In the genomic region with DNA sequence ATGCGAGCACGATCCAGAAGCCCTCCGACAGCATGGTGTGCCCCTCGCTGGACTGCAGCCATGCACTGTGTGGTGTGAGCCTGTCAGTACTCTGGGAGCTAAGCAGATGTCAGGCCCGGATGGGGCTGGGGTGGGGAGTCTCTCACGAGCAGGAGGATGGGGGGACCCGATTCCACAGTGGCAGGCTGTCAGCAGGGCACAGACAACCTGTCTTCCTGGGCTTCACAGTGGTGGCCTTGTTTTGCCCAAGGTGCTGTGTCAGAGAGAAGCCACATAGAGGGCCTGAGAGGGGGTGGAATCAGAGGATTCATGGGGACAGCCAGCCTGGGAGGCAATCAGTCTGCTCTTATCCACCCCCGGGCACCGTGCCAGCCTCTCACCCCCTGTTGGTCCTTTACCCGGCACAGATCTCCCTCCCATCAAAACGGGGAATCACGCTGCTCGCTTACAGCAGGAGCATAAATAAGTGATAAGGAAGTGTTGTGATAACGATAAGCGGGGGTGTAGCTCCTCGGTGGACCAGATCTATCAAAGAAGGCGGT, we compare ENCODE assay signal across 8 mouse cellular contexts. TPM values are rescaled to one million over a fixed set of nuclear protein-coding genes. Genes with fewer than 3 reads are reported as not detected.
A peak's percentile ranks its signal among the peaks of the same experiment; 100 is the strongest.
DNase-seq lines count a peak whose midpoint lies in the region; ATAC-seq and TF ChIP-seq lines count a peak whose summit lies in the region.

No protein-coding gene starts in this region.

- H3K9me3 ChIP-seq in neural tube, embryonic 12.5 days = no peaks in the 10 kb centered on the region
- no peaks in the 10 kb centered on the region for H3K9me3 ChIP-seq in hindbrain, embryonic 14.5 days (ENCODE audit: control insufficient read depth, low read length)

- no peak overlapping the region for H3K9ac ChIP-seq in neural tube, embryonic 12.5 days
- no peak overlapping the region for H3K9ac ChIP-seq in hindbrain, embryonic 14.5 days

- TF ChIP-seq CTCF in thymus, adult 2 months (IDR thresholded peaks at IDR 0.05; ENCODE audit: borderline replicate concordance, control insufficient read depth, extremely low read depth, insufficient read depth, low read length, poor library complexity) = no peak

- H3K4me2 ChIP-seq in neural tube, embryonic 12.5 days (replicated peaks) = no peak overlapping the region
- peak overlapping the region; percentile 26 for H3K4me2 ChIP-seq in hindbrain, embryonic 14.5 days (replicated peaks)

- peaks cover 41% of the 10 kb centered on the region for H3K4me1 ChIP-seq in neural tube, embryonic 12.5 days
- H3K4me1 ChIP-seq in hindbrain, embryonic 14.5 days (replicated peaks; ENCODE audit: control insufficient read depth, insufficient read depth, low read length) = peaks cover 29% of the 10 kb centered on the region
- no peaks in the 10 kb centered on the region for H3K4me1 ChIP-seq in thymus, adult 2 months (replicated peaks; ENCODE audit: control insufficient read depth, insufficient read depth, low read length)

- ATAC-seq in neural tube, embryonic 12.5 days (ENCODE audit: low FRiP score, low read depth) = peak; percentile 59
- ATAC-seq in hindbrain, embryonic 14.5 days (ENCODE audit: low FRiP score) = peak; percentile 84

- DNase-seq in gastrocnemius, postnatal 10 days = peak; percentile 30
- DNase-seq in gastrocnemius, adult 18-20 months (ENCODE audit: low spot score) = no peak
- DNase-seq in neural tube, embryonic 10.5 days (ENCODE audit: extremely low spot score, low spot score) = no peak
- peak; percentile 49 for DNase-seq in hindbrain, embryonic 14.5 days (ENCODE audit: low spot score)
- peak; percentile 80 for DNase-seq in right cerebral cortex, postnatal 4 days
- DNase-seq in thymus, postnatal 14 days = no peak
- no peak for DNase-seq in thymus, adult 2 months

- 60% methylated on average over 17 of the region's 17 CpGs for WGBS in neural tube, embryonic 12.5 days
- WGBS in hindbrain, embryonic 14.5 days = 40% methylated on average over 17 of the region's 17 CpGs
- WGBS in thymus, adult 2 months = 95% methylated on average over 17 of the region's 17 CpGs

- no peaks in the 10 kb centered on the region for H3K36me3 ChIP-seq in neural tube, embryonic 12.5 days
- H3K36me3 ChIP-seq in hindbrain, embryonic 14.5 days (replicated peaks; ENCODE audit: control insufficient read depth, insufficient read depth) = no peaks in the 10 kb centered on the region
- H3K36me3 ChIP-seq in thymus, adult 2 months (ENCODE audit: control insufficient read depth, insufficient read depth, low read length) = peaks cover 76% of the 10 kb centered on the region

- H3K27me3 ChIP-seq in neural tube, embryonic 12.5 days (replicated peaks) = peaks cover 15% of the 10 kb centered on the region
- H3K27me3 ChIP-seq in hindbrain, embryonic 14.5 days (ENCODE audit: control insufficient read depth, insufficient read depth, low read length) = peaks cover 3% of the 10 kb centered on the region; the same call in 1 of the 2 replicates
- H3K27me3 ChIP-seq in thymus, adult 2 months (ENCODE audit: control insufficient read depth, insufficient read depth, low read length) = no peaks in the 10 kb centered on the region

- H3K27ac ChIP-seq in neural tube, embryonic 12.5 days = no peak overlapping the region
- peak overlapping the region; percentile 66 for H3K27ac ChIP-seq in hindbrain, embryonic 14.5 days
- H3K27ac ChIP-seq in thymus, adult 2 months (ENCODE audit: control insufficient read depth, insufficient read depth, low read length) = no peak overlapping the region

- no peak overlapping the region for H3K4me3 ChIP-seq in neural tube, embryonic 12.5 days
- no peak overlapping the region for H3K4me3 ChIP-seq in hindbrain, embryonic 14.5 days (replicated peaks; ENCODE audit: low read length)
- H3K4me3 ChIP-seq in thymus, adult 2 months (ENCODE audit: control insufficient read depth, insufficient read depth, low read length) = no peak overlapping the region

- TF ChIP-seq POLR2A in thymus, adult 2 months (IDR thresholded peaks at IDR 0.05; ENCODE audit: control insufficient read depth, extremely low read depth, insufficient read depth, low read length, poor library complexity) = no peak

RNA-seq across cellular contexts. Expression of a gene that starts 53.2 kb away (rescaled TPM):
- total RNA-seq in gastrocnemius, postnatal 10 days (2021) = not detected
- total RNA-seq in gastrocnemius, adult 18-20 months (2021) = not detected
- 0.61 and 1.1 TPM in 2 replicates for polyA plus RNA-seq in neural tube, embryonic 12.5 days (2016; fragmentation: Nextera tagmentation; extraction: Ambion mirVana)
- polyA plus RNA-seq in hindbrain, embryonic 14.5 days (2014; fragmentation: Nextera tagmentation; extraction: Ambion mirVana) = 4.3 and 5.9 TPM in 2 replicates
- polyA plus RNA-seq in thymus, adult 2 months (2012; rRNA removed) = not detected in 2 replicates

Comparison
In these comparisons a context has a peak if more than half of its experiments do, and no peak if none do; other contexts are left out.
1. DNase-seq: peak in gastrocnemius, postnatal 10 days (single experiment), hindbrain, embryonic 14.5 days (single experiment) and right cerebral cortex, postnatal 4 days (single experiment); none in gastrocnemius, adult 18-20 months (single experiment), neural tube, embryonic 10.5 days (single experiment), thymus, postnatal 14 days (single experiment) and thymus, adult 2 months (single experiment).